Mouse (Mus musculus) heart, postnatal 4 days (tissue): ENCODE measurements around the gene Themis. TPM values are rescaled to one million over a fixed set of nuclear protein-coding genes. Genes with fewer than 3 reads are reported as not detected.

Experiments
- DNase-seq: peaks from one replicate; pipeline ENCODE4 v3.0.0; 2021
- total RNA-seq, 2 experiments: library from RNA; stranded (reverse); gene quantifications; 2 replicates each; pipeline ENCODE4 v1.2.3; 2021

Gene Themis
- total RNA-seq, 2 experiments from 2014 or later, result 0.07 TPM; not detected in 1

- DNase-seq, result no peak
Measured at GRCm38 (mm10) chr10:28805160-28805559, 137.0 kb downstream of the Themis start.

GRCm38 (mm10) chr10:28811928-28812570 is 143.9 kb downstream of the Themis start:
- DNase-seq, result no peak

GRCm38 (mm10) chr10:28812571-28812936 is 144.4 kb downstream of the Themis start:
- no peak for DNase-seq

GRCm38 (mm10) chr10:28816160-28816559 is 148.0 kb downstream of the Themis start:
- no peak for DNase-seq

- DNase-seq, result no peak
Measured at GRCm38 (mm10) chr10:28822320-28822719, 154.2 kb downstream of the Themis start.

- DNase-seq, result no peak
Measured at GRCm38 (mm10) chr10:28842605-28843004, 174.4 kb downstream of the Themis start.

GRCm38 (mm10) chr10:28843755-28844717 is 175.9 kb downstream of the Themis start:
- DNase-seq, result peak; percentile 55

GRCm38 (mm10) chr10:28856154-28856553 is 188.0 kb downstream of the Themis start:
- DNase-seq, result no peak

- no peak for DNase-seq
Measured at GRCm38 (mm10) chr10:28870580-28871354, 202.6 kb downstream of the Themis start.

GRCm38 (mm10) chr10:28874605-28875004 is 206.4 kb downstream of the Themis start:
- DNase-seq, result no peak

- no peak for DNase-seq
Measured at GRCm38 (mm10) chr10:28887643-28888042, 219.5 kb downstream of the Themis start.

- no peak for DNase-seq
Measured at GRCm38 (mm10) chr10:28890886-28891285, 222.7 kb downstream of the Themis start.

GRCm38 (mm10) chr10:28898351-28898750 is 230.2 kb downstream of the Themis start:
- DNase-seq, result no peak
